Mouse (Mus musculus) heart, adult 18-20 months (tissue): ENCODE measurements around the gene Mrps10. TPM values are rescaled to one million over a fixed set of nuclear protein-coding genes. Genes with fewer than 3 reads are reported as not detected.

ENCODE experiments used
- DNase-seq, 2 experiments: peaks; one replicate each; pipeline ENCODE4 v3.0.0; 2021 to 2022; ENCODE audit warnings: mixed read lengths in 1 of 2
- long read RNA-seq, 2 experiments: library from polyadenylated mRNA; stranded (forward); transcript quantifications; one replicate each; pipeline ENCODE4 v2.0.0; 2021
- total RNA-seq, 2 experiments: library from RNA; stranded (reverse); gene quantifications; 2 replicates each; pipeline ENCODE4 v1.2.3; 2021

The Mrps10 gene
- 10 to 100 TPM; 24.5 to 25.1 TPM for total RNA-seq
- long read RNA-seq, experiment 1, transcript Mrps10-204 (7 exons, 1,017 nt) = major isoform, 32 of 55 reads
- long read RNA-seq, experiment 1, transcript Mrps10-203 (7 exons, 1,018 nt) = minor isoform, 13 of 55 reads
- long read RNA-seq, experiment 1, partial matches to known transcripts = 4 of 55 reads
- long read RNA-seq, experiment 1, other reads (novel, unspliced or antisense) = 6 of 55 reads
- long read RNA-seq, experiment 2, transcript Mrps10-203 (7 exons, 1,018 nt) = minor isoform, 7 of 25 reads
- long read RNA-seq, experiment 2, transcript Mrps10-204 (7 exons, 1,017 nt) = major isoform, 13 of 25 reads
- long read RNA-seq, experiment 2, partial matches to known transcripts = 1 of 25 reads
- long read RNA-seq, experiment 2, other reads (novel, unspliced or antisense) = 4 of 25 reads

DNA sequence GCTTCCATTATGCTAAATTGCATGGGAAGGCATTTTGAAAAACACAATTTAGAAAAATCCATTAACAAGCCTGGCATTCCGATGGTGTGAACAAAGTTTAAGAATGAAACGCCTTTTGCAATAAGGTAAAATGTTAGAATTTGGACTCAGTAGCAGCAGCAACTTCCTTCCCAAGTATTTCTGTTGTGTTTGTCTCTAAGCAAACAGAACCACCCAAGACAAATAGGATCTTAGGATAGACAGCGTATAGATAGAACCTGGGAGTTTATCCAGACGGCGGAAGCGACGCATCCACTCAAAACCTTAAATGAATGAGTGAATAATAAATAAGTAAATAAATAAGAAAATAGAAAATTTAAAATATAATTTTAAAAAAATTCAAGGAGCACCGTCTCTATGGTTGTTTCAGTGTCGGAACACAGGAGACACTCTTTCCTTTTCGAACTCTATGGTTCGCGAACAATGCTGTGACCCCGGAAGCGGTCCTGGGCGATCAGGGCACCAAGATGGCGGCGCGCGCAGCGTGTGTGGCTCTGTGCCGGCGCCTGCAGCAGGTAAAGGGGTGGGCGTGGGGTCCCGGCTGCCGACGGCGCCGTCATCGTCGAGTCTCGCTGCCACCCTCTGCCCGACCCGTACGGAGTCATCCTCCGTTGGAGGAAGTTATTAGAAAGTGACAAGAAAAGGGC, at the start of gene Mrps10:
Mrps10 (plus strand) TSS at position 487 of the 686 bp plus-strand sequence.
- peak; percentile 90 to 91 for DNase-seq

DNA sequence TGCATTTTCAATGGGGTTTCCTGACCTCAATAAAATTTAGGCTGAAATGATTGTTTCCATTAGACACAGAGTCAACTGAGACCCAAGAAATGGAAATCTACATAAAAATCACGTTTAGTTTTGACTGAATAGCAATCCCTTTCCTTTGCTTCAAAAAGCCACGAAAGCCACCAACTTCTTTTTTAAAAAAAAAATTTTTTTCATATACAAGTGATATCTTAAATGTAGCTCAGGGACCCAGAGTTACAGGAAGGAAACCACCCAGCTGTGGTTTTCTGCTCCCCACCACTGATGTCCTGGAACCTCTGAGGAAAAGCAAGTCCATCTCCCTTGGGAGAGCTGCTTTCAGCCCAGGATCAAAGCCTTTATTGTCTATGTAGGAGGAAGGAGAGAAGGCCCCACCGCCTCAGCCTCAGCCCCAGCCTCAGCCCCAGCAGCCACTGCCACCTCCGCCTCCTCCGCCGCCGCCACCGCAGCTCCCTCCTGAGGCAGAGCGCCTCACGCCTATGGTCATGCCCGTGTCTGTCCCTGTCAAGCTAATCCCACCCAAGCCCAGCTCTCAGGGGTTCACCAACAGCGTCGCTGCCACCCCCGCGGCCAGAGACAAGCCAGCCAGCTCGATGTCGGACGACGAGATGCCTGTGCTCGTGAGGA, 49.6 kb upstream of the Mrps10 start:
- DNase-seq = no peak

DNA sequence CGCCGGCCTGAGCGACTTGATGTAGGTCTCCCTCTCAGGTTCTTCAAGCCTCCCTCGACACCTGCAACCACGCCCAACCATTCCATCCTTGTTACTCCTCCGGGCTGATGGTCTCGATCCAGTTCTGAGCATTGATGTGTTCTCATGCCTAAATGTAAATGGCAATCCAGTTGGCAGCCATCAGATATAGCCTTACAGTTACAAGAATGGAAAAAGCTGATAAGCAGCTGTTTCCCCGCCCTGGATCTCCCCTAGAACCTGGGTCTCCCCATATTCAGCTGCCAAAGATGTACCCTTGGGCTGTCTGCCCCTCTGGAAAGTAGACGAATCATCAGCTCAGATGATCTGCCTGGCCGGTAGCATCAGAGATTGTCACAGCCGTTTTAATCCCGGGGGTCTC, 48.9 kb upstream of the Mrps10 start:
- no peak for DNase-seq

GRCm38 (mm10) chr17:47322128-47322990, 46.3 kb upstream of the Mrps10 start:
- DNase-seq = no peak

DNA sequence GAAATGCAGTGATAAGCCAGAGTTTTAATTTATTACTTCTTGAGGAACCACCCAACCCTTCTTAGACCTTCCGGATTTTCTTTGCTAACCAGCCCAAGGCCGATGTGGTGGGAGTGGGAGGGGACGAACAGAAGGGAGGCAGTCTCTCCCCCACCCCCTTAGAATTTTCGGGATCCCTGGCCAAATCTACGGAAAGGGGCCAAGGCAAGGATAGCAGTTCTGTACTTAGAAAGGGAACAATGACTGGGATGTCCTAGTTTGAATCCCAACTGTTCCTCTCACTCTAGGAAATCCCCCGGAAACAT, 45.7 kb upstream of the Mrps10 start:
- DNase-seq = no peak

DNA sequence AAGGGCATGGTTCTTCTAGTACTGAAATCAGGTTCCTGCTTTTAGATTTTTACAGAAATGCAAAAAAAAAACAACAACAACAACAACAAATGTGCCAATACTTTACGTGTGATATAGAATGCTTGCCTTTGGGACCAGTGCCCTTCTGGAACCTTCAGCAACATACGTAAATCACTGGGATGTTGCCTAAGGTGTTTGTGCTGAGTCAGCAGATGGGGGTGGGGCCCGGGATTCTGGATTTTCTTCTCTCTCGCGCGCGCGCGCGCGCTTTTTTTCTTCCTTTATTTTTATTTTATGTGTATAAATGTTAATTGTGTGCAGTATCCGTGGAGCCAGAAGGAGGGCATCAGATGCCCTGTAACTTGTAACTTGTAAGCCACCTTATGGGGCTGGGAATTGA, 41.1 kb upstream of the Mrps10 start:
- no peak for DNase-seq

DNA sequence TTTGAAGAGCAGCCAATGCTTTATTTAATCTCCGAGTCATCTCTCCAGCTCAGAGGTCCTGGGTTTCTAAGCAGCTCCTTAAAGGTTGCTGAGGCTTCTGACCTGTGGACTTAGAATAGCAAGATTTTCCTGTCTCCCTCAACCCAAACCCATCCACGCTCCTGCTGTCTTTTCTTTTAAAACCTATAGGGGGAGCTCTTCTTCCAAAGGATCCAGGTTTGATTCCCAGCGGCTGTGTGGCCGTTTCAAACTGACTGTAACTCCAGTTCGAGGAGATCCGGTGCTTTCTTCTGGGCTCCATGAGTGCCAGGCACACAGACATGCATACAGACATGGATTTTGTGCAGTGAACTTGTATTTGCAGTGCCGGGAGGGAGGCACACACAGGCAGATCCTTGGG, 40.7 kb upstream of the Mrps10 start:
- no peak for DNase-seq

GRCm38 (mm10) chr17:47328552-47329343, 39.9 kb upstream of the Mrps10 start:
- no peak for DNase-seq

GRCm38 (mm10) chr17:47330616-47331015, 38.1 kb upstream of the Mrps10 start:
- no peak for DNase-seq

GRCm38 (mm10) chr17:47332001-47332611, 36.6 kb upstream of the Mrps10 start:
- peak; percentile 39 to 44 for DNase-seq

DNA sequence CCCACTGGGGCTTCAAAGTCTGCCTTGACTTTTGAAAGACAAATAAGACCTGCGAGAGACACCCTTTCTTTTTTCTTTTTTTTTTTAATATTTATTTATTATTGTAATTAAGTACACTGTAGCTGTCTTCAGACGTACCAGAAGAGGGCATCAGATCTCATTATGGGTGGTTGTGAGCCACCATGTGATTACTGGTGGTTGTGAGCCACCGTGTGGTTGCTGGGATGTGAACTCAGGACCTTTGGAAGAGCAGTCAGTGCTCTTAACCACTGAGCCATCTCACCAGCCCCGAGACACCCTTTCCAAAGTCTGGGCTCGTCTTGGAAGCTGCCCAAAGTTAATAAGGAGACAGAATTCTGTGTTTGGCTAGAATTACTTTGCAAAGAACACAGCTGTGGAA, 36.0 kb upstream of the Mrps10 start:
- peak; percentile 35 to 39 for DNase-seq

DNA sequence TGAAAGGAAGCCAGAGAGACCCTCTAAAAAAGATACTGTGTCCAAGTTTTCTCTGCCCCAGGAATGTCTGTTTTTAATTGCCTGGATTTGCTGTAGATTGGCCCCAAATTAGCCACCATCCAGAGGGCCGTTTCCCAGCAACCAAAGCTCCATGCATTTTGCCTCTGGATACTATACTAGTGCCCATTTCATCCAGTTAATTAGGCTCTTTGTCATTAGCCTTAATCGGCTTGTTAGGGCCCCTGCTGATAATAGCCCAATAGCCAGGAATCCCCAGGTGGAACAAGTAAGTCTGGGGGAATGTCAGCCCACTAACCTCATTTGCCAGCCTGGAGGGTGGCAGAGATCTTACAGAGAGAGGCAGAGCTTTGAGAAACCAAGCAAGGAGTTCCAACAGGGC, 35.3 kb upstream of the Mrps10 start:
- no peak for DNase-seq

DNA sequence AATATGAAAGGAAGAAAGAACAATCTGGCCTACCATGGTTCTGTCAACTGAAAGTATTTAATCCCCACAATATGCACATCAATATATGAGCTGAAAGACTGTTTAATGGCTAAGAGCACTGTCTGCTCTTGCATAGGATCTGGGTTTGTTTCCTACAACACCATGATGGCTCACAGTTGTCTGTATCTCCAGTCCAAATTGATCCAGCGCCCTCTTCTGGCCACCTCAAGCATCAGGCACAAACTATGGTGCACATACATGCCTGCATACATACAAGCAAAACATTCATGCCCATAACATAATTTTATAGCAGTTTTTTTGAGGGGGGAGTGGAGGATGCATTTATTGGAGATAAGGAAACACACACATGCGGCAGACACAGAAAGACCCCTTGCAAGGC, 25.6 kb upstream of the Mrps10 start:
- no peak for DNase-seq

DNA sequence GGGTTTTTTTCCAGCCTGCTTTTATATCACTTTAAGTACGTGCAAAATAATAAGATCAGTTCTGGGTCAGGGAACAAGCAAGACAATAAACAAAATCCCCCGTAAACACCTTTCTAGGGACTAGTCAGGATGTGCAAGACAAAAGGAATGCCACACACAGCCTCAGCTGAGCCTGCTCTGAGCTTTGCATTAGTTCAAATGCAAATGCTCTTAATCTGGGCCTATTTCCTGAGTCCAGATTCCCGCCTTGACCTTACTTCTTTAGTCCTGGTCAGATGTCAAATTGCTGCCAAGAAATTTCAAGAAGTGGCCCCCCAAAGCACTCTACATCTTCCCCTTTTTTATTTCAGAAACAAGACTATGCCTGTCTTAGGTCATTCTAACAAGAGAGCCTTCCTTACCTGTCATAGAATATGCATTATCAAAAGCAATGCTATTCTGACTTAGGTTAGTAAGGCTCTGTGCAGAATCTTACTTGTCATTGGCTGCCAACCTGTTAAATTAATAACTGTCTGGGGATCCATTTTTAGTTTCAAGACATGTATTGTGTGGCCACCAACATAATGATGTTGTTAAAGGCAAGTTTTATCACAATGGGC, 18.9 kb upstream of the Mrps10 start:
- DNase-seq = no peak

DNA sequence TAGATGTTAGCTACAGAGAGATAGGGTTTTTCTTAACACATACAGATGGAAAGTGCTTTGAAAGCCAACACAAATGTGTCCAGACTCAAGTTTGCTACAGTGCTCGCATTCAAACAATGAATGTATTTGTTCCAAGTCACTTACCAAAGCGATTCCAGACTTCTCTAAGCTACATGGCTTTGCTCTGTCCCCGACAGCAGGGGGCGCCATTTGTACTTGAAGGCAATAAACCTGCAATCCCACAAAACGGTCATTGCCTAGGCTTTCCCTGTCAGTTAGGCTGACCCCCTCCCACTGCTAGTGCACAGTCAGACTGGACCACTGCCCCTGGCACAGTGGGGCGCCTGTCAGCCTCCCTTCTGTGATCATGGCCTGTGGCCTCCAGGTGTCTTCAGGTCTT, 8.7 kb upstream of the Mrps10 start:
- DNase-seq = peak; percentile 15 to 63

DNA sequence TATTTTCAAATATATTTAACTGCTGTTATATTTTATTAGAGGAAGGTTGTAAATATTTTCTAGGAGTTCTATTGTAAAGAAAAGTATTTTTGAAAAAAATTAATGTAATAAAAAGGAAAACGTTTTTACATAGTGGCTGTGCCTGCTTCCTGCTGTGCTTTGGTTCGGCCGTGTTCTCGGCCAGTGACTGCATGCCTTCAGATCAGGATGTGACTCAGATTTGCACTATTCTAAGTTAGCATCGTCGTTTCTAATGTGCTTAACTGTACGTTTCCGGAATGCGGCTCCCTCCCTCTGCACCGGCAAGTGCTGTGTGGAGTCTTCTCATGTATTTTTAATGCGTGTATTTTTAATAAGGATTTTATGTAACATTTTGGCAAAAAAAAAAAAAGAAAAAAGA, 7.3 kb upstream of the Mrps10 start:
- no peak for DNase-seq

DNA sequence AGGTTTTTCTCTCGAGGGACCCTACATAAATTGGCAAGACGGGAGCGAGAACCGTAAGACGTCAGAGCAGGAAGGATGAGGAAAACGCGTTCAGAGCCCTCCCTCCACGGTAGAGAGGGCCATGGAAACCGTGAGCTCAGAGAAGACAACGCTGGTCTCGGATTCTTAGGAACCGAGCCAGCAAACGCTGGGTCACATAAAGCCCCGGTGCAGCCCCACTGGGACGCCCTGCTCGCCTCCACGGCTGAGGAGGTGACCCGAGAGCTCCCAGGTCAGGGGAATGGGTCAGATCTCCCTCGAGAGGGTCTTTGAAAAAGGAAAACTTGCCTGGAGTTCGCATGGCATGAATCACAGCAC, 378 bp downstream of the Mrps10 start:
- DNase-seq = no peak

GRCm38 (mm10) chr17:47371451-47371850, 2.8 kb downstream of the Mrps10 start:
- peak; percentile 41 to 75 for DNase-seq

- no peak for DNase-seq
These were observed 5.3 kb downstream of the Mrps10 start for GRCm38 (mm10) chr17:47373991-47374390.

DNA sequence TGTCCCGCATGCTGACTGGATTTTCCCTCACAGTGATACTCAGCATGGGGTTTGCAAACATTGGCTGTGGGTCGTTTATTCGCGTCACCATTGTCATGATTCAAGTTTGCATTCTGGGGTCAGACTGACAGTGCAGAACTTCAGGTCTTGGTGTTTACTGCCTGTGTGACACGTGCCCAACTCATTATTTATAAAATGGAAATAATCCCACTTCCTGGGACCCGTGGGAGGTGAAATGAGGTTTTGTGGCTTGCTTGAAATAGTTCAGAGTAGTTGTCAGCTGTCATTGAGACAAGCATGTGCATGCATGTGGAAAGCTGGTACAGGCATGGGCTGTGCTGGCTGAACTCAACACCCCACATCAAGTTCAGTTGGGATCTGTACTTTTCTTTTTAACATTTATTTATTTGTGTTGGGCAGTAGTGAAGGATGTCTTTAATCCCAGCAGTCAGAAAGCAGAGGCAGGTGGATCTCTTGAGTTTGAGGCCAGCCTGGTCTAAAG, 8.1 kb downstream of the Mrps10 start:
- no peak for DNase-seq

DNA sequence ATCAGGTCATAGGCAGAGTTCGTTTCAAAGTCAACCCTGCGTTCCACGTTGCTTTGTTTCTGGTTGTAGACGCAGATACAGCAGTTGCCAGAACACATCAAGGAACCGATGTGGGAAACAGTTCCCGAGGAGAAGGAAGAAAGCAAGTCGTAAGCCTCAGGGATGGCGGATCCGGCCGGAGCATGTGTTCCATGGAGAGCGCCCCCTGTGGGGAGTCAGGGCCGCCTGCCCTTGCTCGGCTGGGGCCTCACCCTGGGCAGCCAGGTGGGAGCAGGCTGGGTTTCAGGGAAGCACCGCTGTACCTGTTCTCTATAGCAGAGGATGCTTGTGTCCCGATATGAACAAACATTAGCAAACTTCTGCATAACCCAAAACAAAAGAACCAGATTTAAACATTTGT, 9.4 kb downstream of the Mrps10 start:
- no peak for DNase-seq
